24 mouse cellular contexts compared by ENCODE assay signal in genomic region chr14:34884611-34885010, GRCm38 (mm10).
"Had no signal": no experiment of that assay in that cellular context is flagged by ENCODE, and none has a peak within 500 bp of the region (broad histone marks: within the 10 kb centered on the region; RNA-seq: fewer than 3 reads in every experiment).

No protein-coding gene starts in this region.

- H3K27me3 ChIP-seq: intestine, embryonic 15.5 days; liver, embryonic 15.5 days; lung, embryonic 15.5 days; neural tube, embryonic 13.5 days had no signal

- ATAC-seq: intestine, embryonic 15.5 days; liver, embryonic 12.5 days; midbrain, embryonic 13.5 days; midbrain, embryonic 16.5 days had no signal

- H3K4me3 ChIP-seq: intestine, embryonic 15.5 days; layer of hippocampus, adult 2 months; limb, embryonic 10.5 days; limb, embryonic 13.5 days; liver, embryonic 12.5 days; liver, embryonic 15.5 days; lung, embryonic 15.5 days; megakaryocyte, embryonic 14.5 days; midbrain, embryonic 10.5 days; midbrain, embryonic 13.5 days; myocyte; neural tube, embryonic 13.5 days had no signal

- H3K4me1 ChIP-seq: intestine, embryonic 15.5 days; limb, embryonic 10.5 days; limb, embryonic 13.5 days; liver, embryonic 12.5 days; liver, embryonic 15.5 days; lung, embryonic 15.5 days; megakaryocyte, embryonic 14.5 days had no signal

- H3K36me3 ChIP-seq: intestine, embryonic 15.5 days; limb, embryonic 10.5 days; limb, embryonic 13.5 days; liver, embryonic 12.5 days; liver, embryonic 15.5 days; lung, embryonic 15.5 days; midbrain, embryonic 10.5 days; midbrain, embryonic 13.5 days; neural tube, embryonic 13.5 days had no signal

- DNase-seq: kidney, adult 18-20 months; kidney, adult 9 months; kidney, postnatal 14 days; kidney, postnatal 4 days; liver; lung, adult 18-20 months; lung, postnatal 10 days; lung, postnatal 36 days; retina, postnatal 1 day; thymus, adult 18-20 months; thymus, postnatal 36 days had no signal

- H3K27ac ChIP-seq: intestine, embryonic 15.5 days; layer of hippocampus, adult 2 months; limb, embryonic 10.5 days; limb, embryonic 13.5 days; liver, embryonic 12.5 days; liver, embryonic 15.5 days; lung, embryonic 15.5 days; midbrain, embryonic 10.5 days; midbrain, embryonic 13.5 days; neural tube, embryonic 13.5 days had no signal
